Mouse (Mus musculus): Measurements from ENCODE around the gene Tmem14a. TPM values are rescaled to one million over a fixed set of nuclear protein-coding genes. Genes with fewer than 3 reads are reported as not detected.

Gene Tmem14a
- polyA plus RNA-seq (2012; ENCODE audit: low replicate concordance), result 0.41 TPM in 1 of 2 replicates, not detected in the other

DNA sequence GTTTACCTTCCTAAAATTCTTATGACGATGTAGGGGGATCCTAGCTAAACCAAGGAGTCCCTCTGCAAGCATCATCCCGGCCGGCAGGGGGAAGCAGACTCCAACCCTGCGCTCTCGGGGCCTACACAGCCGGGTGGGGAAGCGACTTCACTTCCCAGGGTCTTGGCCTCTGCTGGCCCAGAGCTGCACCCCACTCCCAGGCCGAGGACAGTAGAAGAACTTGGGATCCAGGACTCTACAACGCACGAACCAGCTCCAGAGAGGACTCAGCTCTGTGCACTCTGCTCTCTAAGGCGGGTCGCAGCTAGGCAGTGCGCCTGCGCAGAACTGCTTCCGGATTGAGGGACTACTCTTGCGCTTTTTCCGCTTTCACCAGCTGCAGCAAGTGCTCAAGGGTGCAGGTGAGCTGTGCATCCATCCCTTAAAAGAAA, at the start of gene Tmem14a:
Gene Tmem14a, plus strand, starts transcription at position 87 of the 431 bp plus-strand sequence.

DNA sequence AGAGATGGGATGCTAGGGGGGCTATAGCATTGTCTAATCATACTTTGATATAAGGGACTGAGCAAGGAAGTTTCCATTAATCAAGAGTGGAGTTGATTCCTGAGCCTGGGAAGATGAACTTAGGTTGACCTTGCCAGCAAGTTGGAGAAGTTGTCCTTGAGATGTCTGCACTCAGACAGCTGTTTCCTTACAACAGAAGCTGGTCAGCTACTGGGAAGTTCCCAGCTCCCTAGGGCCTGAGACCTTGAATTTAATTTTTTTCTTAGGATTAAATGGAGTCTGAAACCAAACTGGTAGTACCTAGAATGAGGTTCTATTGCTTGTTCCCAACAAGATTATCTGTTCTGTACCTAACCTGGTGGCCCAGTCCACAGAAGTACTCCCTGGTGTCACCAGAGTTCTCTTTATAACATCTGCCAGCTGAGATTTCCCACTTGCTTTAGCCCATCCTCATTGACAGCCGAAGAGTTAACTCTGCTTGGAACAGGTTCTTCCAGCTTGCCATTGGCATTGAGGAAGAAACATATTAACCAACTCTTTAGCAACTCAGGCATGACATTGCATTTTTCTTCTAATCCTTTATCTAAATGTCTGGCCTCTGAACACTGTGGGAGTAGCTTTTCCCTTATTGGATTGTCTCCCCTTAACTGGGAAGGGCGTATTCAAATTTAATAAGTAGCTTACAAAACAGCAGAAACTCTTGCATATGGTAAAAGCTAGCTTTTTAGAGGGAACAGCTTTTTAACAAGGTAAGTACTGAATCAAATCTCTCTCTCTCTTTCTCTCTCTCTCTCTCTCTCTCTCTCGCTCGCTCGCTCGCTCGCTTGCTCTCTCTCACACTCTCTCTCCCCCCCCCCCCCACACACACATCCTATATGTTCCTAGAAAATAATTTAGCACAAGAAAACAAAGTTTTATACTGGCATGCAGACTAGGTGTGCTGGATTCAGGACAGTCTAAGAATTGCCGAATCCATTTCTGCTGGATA, 21.8 kb downstream of the Tmem14a start, which contains the start of gene Gsta3:
Gene Gsta3, plus strand, starts transcription at position 679 of the 988 bp plus-strand sequence.

Other genes starting within 250 kb of the Tmem14a start
- gene Tram2, start 139.3 kb upstream of the Tmem14a start, polyA plus RNA-seq (2012; ENCODE audit: low replicate concordance), result 0.28 and 0.94 TPM in 2 replicates
- 0.16 TPM in 1 of 2 replicates, not detected in the other for gene Gsta3, start 22.0 kb downstream of the Tmem14a start, polyA plus RNA-seq (2012; ENCODE audit: low replicate concordance)
- gene Khdc1a, start 131.1 kb downstream of the Tmem14a start, polyA plus RNA-seq (2012; ENCODE audit: low replicate concordance), result not detected in 2 replicates
- gene Khdc1c, start 149.8 kb downstream of the Tmem14a start, polyA plus RNA-seq (2012; ENCODE audit: low replicate concordance), result not detected in 2 replicates
- not detected in 2 replicates for gene Khdc1b, start 165.0 kb downstream of the Tmem14a start, polyA plus RNA-seq (2012; ENCODE audit: low replicate concordance)